Mouse (Mus musculus) cerebellum, adult 8-10 months (tissue): ENCODE data around the gene Arl8a.
A peak's percentile ranks its signal among the peaks of the same experiment; 100 is the strongest.
"Not testable (repeated sequence)": the region's sequence is repeated elsewhere in the genome, so short reads cannot be mapped to it uniquely, and the experiment has no call there.

Experiments used
- DNase-seq: peaks from one replicate; pipeline ENCODE4 v3.0.0; 2022

The Arl8a gene

GRCm38 (mm10) chr1:135170299-135170698 lies 23.7 kb downstream of the Arl8a start:
- DNase-seq, result no peak

DNA sequence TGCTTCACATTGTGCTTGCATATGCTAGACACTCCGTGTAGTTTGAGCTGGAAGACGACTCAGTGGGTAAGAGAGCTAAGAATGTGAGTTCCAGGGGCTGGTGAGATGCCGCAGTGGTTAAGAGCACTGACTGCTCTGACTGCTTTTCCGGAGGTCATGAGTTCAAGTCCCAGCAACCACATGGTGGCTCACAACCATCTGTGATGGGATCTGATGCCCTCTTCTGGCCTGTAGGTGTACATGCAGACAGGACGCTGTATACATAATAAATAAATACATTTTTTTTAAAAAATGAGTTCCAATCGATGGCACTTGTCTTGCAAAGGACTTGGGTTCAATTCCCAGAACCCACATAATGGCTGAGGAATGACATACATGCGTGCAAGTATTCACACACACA lies 24.6 kb downstream of the Arl8a start:
- no peak for DNase-seq

DNA sequence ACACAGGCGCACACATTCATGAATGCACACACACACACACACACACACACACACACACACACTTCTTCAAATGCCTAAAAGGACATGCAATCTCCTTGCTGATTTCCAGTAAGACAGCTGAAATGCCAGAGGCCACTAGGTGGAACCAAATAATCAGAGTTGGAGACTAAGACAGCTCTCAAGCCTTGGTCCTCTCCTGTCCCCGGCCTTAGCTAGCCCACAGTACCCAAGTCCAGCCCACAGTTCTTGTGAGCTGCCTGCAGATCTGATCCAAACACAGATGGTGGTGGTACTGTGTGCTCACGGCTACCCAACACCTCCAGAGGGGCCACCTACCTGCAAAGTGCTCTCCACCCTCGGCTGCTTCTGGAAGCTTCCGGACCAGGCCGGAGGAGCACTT lies 25.4 kb downstream of the Arl8a start:
- DNase-seq, result no peak

GRCm38 (mm10) chr1:135173311-135173710 lies 26.7 kb downstream of the Arl8a start:
- DNase-seq, result no peak

- no peak for DNase-seq
These were observed 28.6 kb downstream of the Arl8a start for GRCm38 (mm10) chr1:135175176-135175575.

DNA sequence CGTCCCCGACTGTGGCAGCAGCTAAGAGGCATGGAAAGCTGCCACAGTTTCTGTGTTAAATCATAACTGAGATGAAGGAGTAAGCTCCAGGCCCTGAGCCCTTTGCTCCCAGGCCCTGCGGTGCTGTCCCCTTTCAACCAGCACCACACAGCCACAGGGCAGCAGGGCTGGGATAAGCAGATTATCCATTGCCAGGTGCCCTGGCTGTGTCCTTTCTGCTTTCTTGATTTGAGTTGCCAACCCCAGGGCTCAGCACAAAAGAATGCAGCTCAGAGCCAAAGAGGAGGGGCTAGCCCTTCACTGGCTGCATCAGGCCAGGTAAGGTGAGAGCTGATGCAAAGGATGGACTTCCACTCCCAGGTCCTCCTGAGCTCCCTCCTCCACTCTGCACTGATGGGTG lies 31.1 kb downstream of the Arl8a start:
- no peak for DNase-seq

GRCm38 (mm10) chr1:135178863-135179262 lies 32.2 kb downstream of the Arl8a start:
- no peak for DNase-seq

DNA sequence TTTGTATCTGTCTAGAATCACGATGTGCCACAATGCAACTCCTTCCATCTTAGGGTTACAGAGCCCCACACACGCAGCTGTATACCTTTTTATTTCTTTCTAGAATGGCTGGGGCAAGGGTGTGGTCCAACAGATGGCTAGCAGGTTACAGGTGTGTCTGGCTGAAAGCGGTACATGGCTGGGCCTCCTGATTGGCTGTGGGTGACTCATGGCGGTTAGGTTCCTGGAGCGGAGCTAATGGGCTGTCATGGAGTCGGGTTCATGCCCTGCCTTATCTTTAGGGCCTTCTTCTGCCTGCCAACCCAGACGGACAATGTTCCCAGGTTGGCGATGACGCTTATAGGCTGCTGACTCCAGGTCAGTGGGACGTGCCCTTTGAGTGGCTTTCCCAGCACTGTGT lies 34.2 kb downstream of the Arl8a start:
- DNase-seq, result no peak

DNA sequence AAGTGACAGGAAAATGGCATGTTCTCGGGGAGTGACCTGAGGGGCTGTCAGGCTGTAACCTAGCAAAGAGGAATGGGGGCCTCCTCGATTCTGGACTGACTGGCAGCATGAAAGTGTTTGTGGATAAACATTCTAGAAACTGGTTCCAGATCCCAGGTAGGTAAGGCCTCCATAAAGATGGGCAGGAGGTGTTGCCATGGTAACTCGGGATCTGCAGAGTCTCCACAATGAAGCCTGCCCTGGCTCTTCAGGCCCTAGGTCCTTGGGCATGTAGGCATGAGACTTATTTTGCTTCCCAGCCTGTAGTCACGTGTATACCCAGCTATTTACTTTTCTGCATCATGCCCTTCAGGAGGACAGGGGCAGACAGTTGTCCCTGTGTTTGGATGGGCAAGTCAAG lies 34.7 kb downstream of the Arl8a start:
- no peak for DNase-seq

DNA sequence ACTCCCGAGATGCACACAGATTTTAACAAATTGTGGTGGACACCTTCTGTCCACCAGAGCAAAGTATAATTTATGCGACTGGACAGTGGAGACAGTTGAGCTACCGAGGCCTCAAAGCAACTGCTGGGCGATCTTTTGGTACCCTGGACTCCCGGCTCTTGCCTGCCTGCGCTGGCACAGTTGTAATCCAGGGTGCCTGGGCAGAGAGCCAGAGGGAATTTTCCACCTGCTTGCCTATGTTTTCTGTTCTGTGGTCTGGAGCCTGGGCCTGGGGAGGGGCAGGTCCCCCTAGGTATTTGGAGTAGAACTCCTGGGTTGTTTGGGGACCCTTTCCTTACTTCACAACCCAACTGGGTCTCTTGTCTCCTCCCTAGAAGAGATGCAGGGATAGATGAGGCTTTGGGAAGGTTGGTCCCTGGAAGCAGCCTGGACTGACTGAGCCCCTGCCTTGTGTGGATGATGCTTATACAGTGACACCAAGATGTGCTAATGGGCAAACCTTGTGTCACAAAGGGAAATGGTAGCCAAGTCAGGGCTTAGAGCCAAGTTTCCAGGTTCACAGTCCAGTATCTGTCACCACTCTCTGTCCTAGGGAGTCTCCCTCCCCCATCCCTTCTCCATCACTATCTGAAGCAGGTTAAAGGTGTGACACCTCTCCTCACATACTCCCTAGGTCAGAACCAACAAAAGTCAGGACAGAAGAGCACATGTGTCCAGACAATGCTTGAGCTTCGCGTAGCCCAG lies 35.4 kb downstream of the Arl8a start:
- no peak for DNase-seq

DNA sequence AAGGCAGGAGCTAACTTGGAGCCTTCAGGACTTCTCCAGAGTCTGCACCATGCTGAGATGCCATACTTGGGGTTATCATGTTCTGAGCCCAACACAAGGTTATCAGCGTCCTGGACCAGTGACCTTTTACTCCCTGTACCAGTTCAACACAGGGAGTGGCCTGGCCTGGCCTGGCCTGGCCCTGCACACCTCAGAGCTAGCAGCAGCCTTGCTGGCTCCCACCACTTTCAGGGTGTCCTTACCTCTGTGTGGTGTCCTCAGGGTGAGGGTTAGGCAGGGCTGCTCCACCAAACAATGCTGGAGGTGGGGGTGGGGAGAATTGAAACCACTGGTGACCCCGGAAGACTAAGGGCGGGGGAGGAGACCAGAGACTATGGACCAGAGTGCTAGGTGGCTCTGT lies 36.4 kb downstream of the Arl8a start:
- DNase-seq, result no peak

DNA sequence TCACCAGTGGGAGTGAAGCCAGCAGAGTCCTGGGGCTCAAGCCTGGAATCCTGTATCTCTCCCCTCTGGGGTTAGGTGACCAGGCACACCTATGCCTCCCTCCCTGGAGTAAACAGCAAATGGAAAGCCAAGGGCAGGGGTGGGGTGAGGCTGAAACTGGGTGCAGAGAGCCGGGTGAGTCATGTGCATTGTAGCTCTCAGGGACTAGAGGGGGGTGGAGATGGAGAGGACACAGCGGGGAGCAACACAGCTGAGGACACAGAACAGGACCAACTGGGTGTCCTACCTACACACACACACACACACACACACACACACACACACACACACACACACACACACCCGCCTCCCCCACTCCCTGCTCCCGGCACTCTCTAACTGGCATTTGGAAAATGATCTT lies 36.8 kb downstream of the Arl8a start:
- DNase-seq, result no peak

GRCm38 (mm10) chr1:135183941-135184570 lies 37.4 kb downstream of the Arl8a start:
- DNase-seq, result no peak

- no peak for DNase-seq
These were observed 39.3 kb downstream of the Arl8a start for GRCm38 (mm10) chr1:135185936-135186335.

GRCm38 (mm10) chr1:135186427-135186826 lies 39.8 kb downstream of the Arl8a start:
- no peak for DNase-seq

GRCm38 (mm10) chr1:135187016-135187415 lies 40.4 kb downstream of the Arl8a start:
- not testable (repeated sequence) for DNase-seq

DNA sequence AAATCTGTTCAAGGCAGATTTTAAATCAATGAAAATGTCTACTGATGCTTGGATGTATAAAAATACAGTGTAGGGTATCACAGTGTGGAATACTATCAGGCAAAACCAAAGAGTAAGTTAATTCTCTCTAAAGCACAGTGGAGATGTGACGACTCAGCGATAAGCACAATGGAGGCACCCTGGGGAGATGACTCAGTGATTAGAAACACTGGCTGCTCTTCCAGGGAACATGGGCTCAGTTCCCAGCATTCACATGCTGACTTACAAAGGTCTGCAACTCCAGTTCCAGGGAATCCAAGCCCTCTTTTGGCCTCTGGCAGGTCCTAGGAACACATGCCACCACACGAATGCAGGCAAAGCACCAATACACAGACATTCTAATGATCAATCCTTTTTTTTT lies 41.6 kb downstream of the Arl8a start:
- no peak for DNase-seq

DNA sequence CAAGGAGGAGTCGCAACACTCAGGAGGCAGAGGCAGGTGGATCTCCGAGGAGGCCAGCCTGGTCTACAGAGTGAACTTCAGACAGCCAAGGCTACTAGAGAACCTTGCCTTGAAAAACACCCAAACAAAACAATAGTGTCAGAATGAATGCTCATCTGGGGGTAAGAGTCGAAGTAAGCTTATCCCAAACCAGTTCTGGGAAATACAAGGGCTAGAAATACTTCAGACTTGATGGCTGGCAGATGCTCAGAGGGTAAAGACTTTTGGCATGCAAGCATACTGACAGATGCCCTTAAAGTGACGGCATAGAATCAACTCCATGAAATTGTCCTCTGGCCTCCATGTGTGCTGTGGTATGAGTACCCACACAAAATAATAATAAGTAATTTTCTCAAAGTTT lies 42.6 kb downstream of the Arl8a start:
- DNase-seq, result no peak

- peak; percentile 32 for DNase-seq
These were observed 47.7 kb downstream of the Arl8a start for GRCm38 (mm10) chr1:135194335-135194734.

GRCm38 (mm10) chr1:135195907-135196440 lies 49.4 kb downstream of the Arl8a start:
- no peak for DNase-seq

DNA sequence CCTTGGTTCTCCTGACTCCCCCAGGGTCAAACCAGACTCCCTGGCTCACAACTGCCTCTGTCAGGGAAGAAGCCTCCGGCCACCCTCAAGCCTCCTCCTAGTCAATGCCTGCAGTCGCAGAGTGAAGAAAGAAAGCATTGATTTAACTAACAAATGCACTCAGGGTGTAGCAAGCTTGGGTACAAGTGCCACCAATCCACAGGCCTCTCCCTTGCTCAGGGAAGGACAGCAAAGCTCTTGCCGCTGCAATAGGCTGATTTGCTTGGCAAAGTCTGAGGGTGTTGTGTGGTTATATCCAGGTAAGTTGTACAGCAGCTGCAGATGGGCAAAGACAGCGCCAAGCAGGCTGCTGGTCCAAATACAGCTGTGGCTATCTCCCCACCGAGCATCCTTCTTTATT lies 51.8 kb downstream of the Arl8a start:
- DNase-seq, result no peak

- no peak for DNase-seq
These were observed 52.6 kb downstream of the Arl8a start for GRCm38 (mm10) chr1:135199014-135199819.

DNA sequence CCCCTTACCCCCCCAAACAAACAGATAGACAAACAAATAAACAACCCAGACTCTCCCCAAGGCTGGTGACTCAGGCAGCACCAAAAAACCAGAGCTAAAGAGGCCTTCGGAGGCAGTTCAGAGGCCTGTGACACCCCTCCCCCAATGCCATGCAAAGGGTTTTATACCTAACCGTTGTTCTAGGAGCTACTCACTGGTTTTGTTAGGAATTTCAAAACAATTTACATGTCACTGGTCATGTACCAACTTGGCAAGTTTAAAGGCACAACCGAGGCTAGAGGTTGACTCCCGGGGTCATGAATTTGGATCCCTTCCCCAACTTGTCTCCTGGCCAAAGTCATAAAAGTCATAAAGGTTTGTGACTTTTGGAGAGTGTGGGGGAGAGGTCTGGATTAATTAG lies 53.8 kb downstream of the Arl8a start:
- no peak for DNase-seq
